Comparison of ENCODE assay signal across 23 mouse cellular contexts in genomic region chr17:5817871-5818270, GRCm38 (mm10).
"Had no signal": no experiment of that assay in that cellular context is flagged by ENCODE, and none has a peak within 500 bp of the region (broad histone marks: within the 10 kb centered on the region; RNA-seq: fewer than 3 reads in every experiment).

No protein-coding gene starts in this region.

- H3K27ac ChIP-seq: liver, embryonic 15.5 days; lung, embryonic 15.5 days; macrophage; midbrain, embryonic 12.5 days; neural tube, embryonic 13.5 days; neural tube, embryonic 15.5 days had no signal

- ATAC-seq: liver, postnatal 0 days; lung, postnatal 0 days; midbrain, embryonic 16.5 days had no signal

- H3K27me3 ChIP-seq: liver, embryonic 15.5 days; lung, embryonic 15.5 days; megakaryocyte, embryonic 14.5 days; midbrain, embryonic 12.5 days; neural tube, embryonic 13.5 days; neural tube, embryonic 15.5 days had no signal

- DNase-seq: liver, postnatal 0 days; lung, adult 2 months; lung, postnatal 14 days; lung, postnatal 36 days; midbrain, embryonic 14.5 days; retina, postnatal 1 day; right cerebral cortex, adult 18-20 months; right cerebral cortex, postnatal 25 days; right cerebral cortex, postnatal 4 days; spleen, adult 18-20 months; thymus, adult 2 months; thymus, postnatal 25 days; thymus, postnatal 4 days had no signal

- H3K36me3 ChIP-seq: liver, embryonic 15.5 days; lung, embryonic 15.5 days; midbrain, embryonic 12.5 days; neural tube, embryonic 13.5 days; neural tube, embryonic 15.5 days had no signal

- H3K9me3 ChIP-seq: liver, embryonic 15.5 days; lung, embryonic 15.5 days; megakaryocyte, embryonic 14.5 days; midbrain, embryonic 12.5 days; neural tube, embryonic 13.5 days; neural tube, embryonic 15.5 days had no signal

- H3K9ac ChIP-seq: liver, embryonic 15.5 days; liver, postnatal 0 days; lung, embryonic 15.5 days; midbrain, embryonic 12.5 days; neural tube, embryonic 13.5 days; neural tube, embryonic 15.5 days had no signal

- H3K4me2 ChIP-seq: liver, embryonic 15.5 days; lung, embryonic 15.5 days; midbrain, embryonic 12.5 days; neural tube, embryonic 13.5 days; neural tube, embryonic 15.5 days had no signal

- H3K4me3 ChIP-seq: liver, embryonic 15.5 days; lung, embryonic 15.5 days; megakaryocyte, embryonic 14.5 days; midbrain, embryonic 12.5 days; myocyte; neural tube, embryonic 13.5 days; neural tube, embryonic 15.5 days had no signal
